Mouse (Mus musculus) bone marrow macrophage, adult 2 months (primary cell): Measurements from ENCODE around the gene Hoxa5. TPM values are rescaled to one million over a fixed set of nuclear protein-coding genes. Genes with fewer than 3 reads are reported as not detected.

Source experiments
- H3K27ac ChIP-seq: 2 replicates; pipeline ENCODE4 v1.5.1; 2012; ENCODE audit warnings: low read depth, low read length; ENCODE audit not compliant: insufficient read depth
- H3K4me1 ChIP-seq: 2 replicates; pipeline ENCODE4 v1.6.1; 2012; ENCODE audit warnings: low read length; ENCODE audit not compliant: control insufficient read depth, insufficient read depth
- H3K4me3 ChIP-seq: 2 replicates; pipeline ENCODE4 v1.5.1; 2012; ENCODE audit warnings: mild to moderate bottlenecking, low read length, moderate library complexity; ENCODE audit not compliant: insufficient read depth
- CTCF ChIP-seq: IDR thresholded peaks from 2 replicates; pipeline ENCODE4 v1.5.1; 2012; ENCODE audit warnings: low read depth, mild to moderate bottlenecking, low read length, moderate library complexity
- POLR2A ChIP-seq: IDR thresholded peaks from 2 replicates; pipeline ENCODE4 v1.6.1; 2012; ENCODE audit warnings: mild to moderate bottlenecking, low read depth, low read length, borderline replicate concordance
- polyA plus RNA-seq: library from polyadenylated mRNA; stranded (reverse); fragments of >200 nt; gene quantifications from 2 replicates; pipeline ENCODE4 v1.2.4, GENCODE M21; 2012; ENCODE audit not compliant: missing spikeins, insufficient read depth, insufficient read length

Gene Hoxa5
- polyA plus RNA-seq, 1 experiment: not detected

DNA sequence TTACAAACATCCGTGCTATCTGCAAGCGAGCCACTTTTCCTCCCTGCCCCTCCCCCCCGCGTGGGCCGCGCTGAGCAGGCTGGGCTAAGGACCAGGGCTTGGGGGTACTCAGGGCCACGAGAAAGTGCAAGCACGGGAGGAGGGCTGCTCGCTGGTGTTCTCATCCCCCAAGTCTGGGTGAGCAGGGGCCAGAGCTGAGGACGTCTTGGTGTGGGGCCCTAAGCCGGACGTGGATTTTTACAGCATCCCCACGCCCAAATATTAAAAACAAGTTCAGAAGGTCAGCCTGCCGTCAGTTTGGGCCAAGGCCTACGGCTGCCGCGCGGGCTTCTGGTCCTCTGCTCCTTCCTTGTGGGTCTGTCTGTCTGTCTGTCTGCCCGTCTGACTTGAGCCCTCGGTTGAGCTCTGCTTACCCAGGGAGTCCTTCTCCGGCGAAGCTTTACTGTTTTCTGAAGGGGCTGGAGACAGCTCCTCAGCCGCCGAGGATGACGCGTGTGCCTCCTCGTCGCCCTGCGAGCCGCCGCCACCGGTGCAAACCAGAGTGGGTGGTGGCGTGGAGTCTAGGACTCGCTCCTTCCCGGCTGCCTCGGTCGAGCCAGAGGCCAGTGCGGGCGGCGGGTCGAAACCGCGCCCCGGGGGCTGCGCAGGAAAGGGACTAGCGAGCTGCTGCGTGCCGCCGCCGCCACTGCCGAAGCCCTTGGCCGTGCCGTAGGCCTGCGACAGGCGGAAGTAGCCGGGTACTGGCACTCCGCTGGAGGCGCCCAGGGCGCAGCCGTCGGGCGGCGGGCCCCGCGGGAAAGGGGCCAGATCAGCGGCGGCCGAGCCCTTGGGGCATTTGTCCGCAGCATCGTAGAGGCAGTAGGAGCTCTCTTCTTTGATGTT, 29.4 kb upstream of the Hoxa5 start:
- Histone ChIP-seq H3K4me3 (peak overlapping the region; percentile 11; the same call in 1 of the 2 replicates), H3K4me1 (no peaks in the 10 kb centered on the region), H3K27ac (no peak overlapping the region)
- TF ChIP-seq CTCF (no peak), POLR2A (no peak)

DNA sequence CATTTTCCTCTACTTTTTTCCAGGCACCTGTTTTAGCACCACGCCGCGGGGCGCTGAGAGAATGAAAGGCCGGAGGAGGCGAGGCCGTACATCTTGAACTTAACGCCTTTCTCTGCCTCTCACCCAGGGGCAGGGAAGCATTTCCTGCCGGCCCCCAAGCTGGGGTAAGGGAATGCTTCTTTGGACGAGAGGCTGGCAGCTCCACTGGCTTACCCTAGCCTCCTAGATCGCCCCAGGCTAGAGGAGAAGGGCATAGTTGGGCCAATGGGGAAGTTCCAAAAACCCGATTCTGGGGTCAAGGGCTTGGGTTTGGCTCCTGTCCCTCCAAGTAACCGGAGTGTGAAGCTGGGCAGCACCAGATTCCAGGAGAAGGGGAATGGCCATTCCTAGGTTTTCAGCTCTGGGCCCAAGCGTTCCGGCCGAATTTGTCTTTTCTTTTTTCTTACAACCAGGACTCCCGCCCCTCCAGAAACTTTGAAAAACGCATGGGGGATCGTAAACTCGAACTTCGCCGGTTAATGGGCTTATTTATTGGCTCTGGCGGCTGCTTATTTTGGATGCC, 28.7 kb upstream of the Hoxa5 start:
- Histone ChIP-seq H3K4me1 (no peaks in the 10 kb centered on the region), H3K27ac (no peak overlapping the region), H3K4me3 (no peak overlapping the region)
- TF ChIP-seq POLR2A: no peak
- no peak for TF ChIP-seq CTCF

DNA sequence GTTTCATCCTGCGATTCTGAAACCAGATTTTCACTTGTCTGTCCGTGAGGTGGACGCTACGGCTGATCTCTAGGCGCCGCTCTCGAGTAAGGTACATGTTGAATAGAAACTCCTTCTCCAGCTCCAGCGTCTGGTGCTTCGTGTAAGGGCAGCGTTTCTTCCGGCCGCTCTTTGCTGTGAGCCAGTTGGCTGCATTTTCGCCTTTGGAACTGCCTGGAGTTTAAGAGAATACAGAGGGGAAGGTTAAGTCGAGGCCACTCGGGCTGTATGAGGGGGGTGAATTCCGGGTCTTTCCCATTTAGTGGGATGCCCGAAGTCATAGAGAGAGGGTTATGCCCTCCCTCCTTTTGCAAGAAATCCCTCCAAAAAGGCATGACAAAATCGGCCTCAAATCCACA, 28.2 kb upstream of the Hoxa5 start:
- no peaks in the 10 kb centered on the region for H3K4me1 ChIP-seq
- no peak overlapping the region for H3K4me3 ChIP-seq
- no peak overlapping the region for H3K27ac ChIP-seq
- TF ChIP-seq CTCF: no peak

DNA sequence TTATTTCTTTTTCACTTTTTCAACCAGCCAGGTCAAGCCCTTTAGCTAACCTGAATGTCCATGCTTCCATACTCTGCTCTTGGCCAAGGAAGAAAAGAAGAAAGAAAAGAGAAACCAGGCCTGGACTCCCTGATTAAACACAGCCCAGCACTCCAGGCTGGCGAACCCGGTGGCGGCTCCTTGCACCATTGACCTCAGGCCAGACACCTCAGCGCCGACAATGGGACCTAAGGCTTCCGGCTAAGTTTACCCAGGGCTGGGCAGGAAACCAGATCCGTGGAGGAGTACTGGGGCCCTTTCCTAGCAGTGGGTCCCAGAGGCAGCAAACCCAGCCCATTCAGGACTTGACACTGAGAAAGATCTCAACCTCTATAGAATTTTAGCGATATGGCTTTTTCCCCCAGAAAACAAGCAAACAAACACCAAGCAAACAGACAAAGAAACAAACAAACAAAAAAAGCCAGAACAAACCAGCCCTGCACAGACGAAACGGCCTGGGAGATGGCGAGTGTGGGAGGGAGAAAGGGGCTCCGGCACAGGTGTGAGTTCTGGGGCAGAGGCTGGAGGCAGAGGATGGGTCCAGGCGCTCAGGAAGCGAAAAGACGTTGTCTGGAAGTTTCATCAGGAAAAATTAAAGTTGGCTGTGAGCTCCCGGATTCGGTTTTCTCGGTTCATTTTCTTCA, 27.6 kb upstream of the Hoxa5 start:
- no peak overlapping the region for H3K27ac ChIP-seq
- H3K4me3 ChIP-seq: no peak overlapping the region
- TF ChIP-seq POLR2A: no peak
- no peak for TF ChIP-seq CTCF
- H3K4me1 ChIP-seq: no peaks in the 10 kb centered on the region

DNA sequence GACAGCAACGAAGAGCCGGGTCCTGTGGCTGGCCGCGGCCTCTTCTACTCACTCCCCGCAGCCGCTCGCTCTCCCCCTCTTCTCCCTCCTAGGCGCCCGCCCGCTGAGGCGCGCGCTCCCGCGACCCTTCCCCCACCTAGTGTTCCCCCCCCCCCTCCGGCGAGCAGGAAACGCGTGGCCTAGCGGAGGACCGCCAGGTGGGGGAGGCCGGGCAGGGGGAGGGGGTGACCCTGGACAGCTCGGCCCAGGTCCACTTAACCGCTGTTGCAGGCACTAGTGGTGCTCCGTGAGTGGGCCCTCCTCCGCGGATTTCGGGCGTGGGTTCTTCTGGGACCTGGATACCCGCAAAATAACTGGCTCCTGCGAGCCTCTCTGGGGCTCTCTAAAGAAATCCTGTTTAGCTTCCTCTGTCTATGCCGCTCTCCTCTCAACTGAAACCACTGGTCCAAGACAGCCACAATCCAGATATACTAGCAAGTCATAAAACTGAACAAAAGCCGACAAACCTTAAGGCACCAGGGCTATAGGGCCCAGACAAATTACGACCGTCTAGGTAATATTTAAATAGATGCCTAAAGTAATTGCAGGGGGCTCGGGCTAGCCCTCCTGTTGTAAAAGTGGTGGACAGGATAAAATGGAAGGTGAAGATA, 26.3 kb upstream of the Hoxa5 start, which contains the start of gene Hoxa9:
Hoxa9 (minus strand) TSS at position 574 of the 650 bp plus-strand sequence.
- H3K4me1 ChIP-seq: no peaks in the 10 kb centered on the region
- TF ChIP-seq CTCF: no peak
- no peak for TF ChIP-seq POLR2A
- no peak within 1 kb of the TSS for H3K4me3 ChIP-seq
- no peak within 1 kb of the TSS for H3K27ac ChIP-seq

DNA sequence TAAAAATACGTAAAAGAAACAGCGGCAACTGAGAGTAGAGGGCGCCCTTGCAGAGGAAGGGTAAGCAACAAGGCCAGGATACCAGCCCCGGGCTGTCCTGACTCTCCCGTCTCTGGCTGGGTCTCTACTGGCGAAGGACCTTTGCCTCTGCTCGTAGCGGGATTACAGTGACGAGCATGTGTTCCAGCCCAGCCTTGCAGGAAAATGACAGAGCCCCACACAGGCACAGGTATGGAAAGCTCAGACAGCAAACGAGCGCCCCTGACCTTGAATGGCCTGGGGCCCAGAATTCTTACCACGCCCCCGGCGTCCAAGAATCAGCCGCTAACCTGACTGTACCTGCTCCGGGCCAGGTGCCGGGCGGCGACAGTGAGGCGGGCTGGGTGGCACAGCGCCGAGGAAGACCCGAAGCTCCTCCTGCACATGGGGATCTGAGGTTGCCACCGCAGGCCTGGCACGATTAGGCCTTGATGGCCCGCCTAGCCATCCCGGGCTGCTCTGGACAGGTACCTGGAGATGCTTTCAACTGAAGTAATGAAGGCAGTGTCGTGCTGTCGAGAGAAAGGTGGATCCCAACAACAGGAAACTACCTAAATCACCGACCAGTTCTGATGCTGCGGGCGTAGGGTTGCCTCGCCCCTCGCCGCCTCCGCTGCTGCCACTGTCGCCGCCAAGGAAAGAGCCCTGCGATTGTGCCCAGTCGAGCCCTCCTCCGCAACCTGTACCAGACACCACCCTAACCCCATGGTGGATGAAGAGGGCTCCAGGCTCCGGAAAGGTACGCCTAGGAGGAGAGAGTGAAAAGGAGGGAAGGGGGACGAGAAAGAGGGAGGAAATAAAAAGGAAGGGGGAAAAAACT, 25.4 kb upstream of the Hoxa5 start:
- no peaks in the 10 kb centered on the region for H3K4me1 ChIP-seq
- H3K27ac ChIP-seq: no peak overlapping the region
- H3K4me3 ChIP-seq: no peak overlapping the region
- TF ChIP-seq POLR2A (no peak), CTCF (peak; percentile 9; the same call in 1 of the 2 replicates)

DNA sequence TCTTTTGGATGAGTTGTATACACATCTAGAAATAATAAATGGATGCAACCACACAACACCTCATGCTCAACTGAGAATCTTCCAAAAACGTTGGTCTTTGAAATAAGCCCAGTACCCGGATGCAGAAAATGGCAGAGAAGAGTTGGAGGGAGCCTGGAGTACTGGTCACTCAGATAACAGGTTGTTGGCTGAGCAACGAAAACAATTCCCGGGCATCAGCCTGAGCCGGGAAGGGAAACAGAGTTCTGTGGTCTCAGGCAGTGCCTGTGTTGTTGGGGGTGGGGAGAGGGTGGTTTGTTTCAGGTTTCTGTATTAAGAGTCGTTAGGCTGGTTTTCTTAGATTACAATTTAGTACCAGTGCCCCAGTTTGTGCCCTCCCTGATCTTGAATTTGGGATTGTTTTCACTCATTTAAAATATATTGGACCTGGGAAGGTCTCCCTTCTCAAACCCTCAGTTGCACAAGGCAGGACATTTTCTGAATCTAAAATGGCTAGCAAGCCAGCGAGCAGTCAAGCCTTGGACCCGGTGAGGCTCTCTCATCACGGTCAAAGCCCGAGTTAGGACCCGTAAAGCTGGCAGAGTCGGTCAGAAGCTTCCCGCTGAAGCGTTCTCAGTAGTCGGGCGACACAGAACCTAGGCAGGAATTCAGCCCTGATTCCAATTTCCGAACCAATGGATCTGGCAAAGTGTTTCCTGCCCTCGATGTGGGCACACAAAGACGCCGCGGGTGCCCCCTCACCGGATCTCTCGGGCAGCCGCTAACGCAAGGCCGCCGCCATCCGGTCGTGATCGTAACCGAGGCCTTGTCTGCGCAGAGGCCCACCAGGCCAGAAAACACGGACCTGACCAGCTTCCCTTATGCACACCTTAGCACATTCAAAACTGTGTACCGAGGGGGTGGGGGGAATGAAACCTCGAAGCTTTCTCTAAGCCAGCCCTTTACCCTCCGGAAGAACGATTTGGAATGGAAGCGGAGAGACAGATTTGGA, 24.4 kb upstream of the Hoxa5 start:
- no peak overlapping the region for H3K4me3 ChIP-seq
- TF ChIP-seq POLR2A (no peak), CTCF (no peak)
- no peak overlapping the region for H3K27ac ChIP-seq
- H3K4me1 ChIP-seq: no peaks in the 10 kb centered on the region
